Mouse (Mus musculus) kidney, adult 9 months (tissue): ENCODE measurements around the gene Arhgap31.

ENCODE experiments used
- DNase-seq: peaks from one replicate; pipeline ENCODE4 v3.0.0; 2022

Gene Arhgap31

DNA sequence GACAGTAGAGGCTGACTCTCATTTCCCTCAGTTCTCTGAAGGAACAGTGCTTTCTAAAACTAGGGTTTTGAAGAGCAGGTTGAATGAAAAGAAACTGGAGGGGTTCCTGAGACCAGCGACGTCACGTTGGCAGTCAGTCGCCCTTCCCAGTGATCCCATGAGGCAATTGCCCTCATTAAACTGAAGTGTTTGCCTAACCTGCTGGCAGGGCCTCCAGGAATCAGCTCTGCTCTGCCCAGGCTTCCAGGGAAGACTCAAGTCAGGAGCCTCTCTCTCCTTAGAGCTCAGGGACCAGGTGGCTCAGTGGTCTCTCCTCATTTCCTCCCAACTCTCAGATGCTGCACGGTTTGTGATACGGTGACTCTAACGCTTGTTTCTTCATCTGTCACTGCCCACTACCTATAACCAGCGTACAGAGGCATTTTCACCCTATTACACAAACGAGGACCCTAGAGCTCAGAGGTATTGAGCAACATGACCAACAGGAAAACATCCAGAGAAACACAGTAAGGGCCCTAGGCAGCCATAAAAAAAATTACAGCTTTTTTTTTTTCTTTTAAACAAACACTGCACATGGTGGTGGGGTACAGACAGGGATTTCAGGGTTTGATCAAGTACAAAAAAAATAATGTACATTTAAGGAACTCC lies 64.2 kb downstream of the Arhgap31 start:
- DNase-seq, result no peak

DNA sequence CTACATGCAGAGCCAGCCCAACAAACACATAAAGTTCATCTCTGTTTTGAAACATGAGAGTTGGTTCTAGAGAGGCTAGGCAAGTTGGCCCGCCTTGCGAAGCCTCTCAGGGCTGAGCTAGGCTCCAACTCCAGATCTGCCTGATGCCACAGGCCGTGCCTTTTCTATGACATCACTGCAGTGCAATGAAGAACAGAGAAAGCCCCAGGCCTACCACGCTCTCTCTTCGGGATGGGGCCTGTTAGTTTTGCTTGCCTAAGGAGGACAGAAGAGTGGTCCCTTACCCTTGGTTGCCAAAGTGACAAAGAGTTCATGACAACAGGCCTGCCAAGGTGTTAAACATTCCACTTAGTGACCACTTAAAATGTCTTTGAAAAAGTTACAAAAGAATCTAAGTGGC lies 64.9 kb downstream of the Arhgap31 start:
- no peak for DNase-seq

DNA sequence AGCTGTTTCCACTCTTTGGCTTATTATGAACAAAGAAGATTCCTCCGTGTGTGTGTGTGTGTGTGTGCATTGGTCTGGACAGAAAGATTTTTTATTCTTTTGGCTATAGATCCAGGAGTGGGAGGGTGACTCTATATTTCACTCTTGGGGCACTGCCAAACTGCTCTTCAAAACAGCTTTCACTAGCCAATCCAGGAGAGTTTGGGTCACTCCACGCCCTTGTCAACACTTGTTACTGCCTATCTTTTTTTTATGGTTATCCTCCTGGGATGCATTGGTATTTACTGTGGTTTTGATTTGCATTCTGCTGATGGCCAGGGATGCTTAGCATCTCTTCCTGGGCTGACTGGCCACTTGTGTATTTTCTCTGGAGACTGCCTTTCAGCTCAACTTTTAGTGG lies 68.6 kb downstream of the Arhgap31 start:
- DNase-seq, result no peak

DNA sequence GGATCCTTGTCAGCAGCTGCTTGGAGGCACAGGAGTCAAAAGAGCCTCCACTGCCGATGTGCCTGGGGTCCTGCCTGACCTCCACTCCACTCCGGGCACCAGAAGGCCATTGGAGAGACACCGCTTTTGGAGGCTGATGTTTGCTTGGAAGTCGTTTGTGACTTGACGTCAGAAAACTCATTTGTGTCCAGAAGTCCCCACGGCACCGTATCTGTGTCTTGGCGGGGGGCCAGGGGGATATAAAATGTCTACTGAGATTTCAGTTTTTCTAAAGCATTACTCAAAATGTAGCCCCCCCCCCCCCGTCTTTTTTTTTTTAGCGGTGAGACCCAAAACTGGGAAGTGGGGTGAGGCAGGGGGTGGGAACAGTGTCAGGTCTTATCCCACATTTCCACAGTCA lies 76.0 kb downstream of the Arhgap31 start:
- no peak for DNase-seq

DNA sequence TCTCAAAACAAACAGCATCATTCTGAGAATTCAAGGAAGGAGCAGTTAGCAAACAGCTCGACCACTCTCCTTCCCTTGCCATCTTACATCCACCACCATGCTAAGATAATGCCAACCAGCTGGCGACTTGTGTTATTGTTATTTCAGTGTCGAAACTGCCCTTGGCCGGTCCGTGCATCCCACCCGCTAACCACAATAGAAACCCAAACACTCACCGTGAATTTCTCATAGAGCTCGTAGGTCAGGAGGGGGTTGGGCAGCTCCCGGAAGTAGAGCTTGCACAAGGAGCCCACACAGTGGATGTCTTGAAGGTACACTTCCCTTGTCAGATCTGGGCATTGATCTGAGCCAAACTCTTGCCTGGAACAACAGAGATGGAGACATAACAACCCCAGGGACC lies 76.4 kb downstream of the Arhgap31 start:
- DNase-seq, result no peak

DNA sequence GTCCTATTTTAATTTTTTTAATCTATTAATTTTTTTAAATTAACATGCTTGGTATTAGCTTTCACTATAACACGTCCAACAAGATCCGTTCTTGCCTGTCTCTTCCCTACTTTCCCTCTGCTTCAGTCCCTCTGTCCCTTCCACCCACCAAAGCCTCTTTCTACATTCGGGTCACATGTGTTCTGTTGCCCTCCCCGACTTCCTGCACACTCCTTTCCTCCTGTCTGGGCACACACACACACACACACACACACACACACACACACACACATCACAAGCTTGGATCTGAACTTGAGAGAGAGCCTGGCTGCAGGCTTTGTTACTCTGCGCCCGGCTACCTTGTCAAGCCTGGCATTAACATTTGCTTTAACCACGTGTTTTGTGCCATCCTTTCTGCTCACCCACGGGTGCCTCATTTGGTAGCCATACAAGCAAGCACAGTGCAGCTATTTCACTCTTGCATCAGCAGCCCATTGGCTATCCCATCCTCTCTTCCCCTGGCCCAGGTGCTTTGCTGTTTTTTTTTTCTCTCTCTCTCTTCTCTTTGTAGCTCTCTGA lies 77.2 kb downstream of the Arhgap31 start:
- DNase-seq, result no peak

GRCm38 (mm10) chr16:38632147-38632546 lies 80.9 kb downstream of the Arhgap31 start:
- peak; percentile 73 for DNase-seq

DNA sequence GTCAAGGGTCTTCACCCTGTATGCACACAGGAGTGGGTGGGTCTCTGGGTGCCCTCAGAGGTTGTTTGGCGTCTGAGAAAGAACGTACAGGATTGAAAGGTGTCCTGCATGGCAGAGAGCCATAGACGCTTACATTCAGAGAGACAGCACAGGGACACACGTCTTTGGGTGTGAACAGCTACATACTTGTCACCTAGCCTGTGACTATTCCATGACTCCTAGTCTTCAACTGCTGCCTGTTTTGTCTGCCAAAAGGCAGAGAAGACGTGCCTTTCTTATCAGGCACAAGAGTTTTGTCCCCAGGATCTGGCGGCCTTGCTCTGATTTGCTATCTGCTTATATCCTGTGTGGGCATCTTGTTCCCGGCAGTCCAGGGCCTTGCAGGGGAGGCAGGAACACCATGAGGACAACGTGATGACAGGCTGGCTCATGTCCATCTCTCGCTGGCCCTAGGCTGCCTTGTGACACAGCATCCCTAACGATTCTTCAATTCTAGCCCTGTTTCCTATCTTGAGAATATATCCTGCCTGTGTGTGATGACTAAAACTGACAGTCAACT lies 87.2 kb downstream of the Arhgap31 start:
- peak; percentile 50 for DNase-seq

DNA sequence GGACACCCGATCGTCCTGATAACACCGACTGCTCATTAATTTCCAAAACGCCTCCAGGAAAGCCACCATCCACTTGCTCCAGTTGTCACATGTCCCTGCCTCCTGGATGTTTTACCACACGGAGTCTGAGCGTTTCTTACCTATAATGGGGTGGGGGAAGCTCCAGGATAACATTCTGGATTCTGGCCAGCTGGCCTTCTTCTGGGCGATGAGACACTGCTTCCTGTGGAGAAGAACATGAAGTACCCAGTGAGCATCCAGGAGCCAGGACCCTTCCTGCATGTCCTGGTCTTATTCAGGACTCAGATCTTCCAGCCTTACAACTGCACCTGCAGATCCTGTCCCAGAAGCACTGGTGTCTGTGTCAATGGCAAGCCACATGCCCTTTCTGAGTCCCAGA lies 87.7 kb downstream of the Arhgap31 start:
- peak; percentile 26 for DNase-seq

- DNase-seq, result no peak
Measured at GRCm38 (mm10) chr16:38624303-38624702, 88.8 kb downstream of the Arhgap31 start.

DNA sequence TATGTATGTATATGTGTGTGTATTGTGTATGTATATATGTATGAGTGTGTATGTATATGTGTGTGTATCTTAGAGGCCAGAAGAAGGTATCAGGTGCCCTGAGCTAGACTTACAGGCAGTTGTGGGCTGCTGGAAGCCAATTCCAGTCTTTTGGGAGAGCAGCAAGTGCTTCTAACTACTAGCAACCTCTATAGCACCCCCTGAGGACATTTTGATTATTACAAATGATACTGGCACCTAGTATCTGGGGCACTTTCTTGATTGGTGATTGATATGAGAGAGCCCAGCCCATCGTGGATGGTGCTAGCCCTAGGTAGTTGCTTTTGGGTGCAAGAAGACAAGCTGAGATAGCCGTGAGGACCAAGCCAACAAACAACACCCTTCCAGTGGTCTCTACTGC lies 90.8 kb downstream of the Arhgap31 start:
- peak; percentile 34 for DNase-seq

DNA sequence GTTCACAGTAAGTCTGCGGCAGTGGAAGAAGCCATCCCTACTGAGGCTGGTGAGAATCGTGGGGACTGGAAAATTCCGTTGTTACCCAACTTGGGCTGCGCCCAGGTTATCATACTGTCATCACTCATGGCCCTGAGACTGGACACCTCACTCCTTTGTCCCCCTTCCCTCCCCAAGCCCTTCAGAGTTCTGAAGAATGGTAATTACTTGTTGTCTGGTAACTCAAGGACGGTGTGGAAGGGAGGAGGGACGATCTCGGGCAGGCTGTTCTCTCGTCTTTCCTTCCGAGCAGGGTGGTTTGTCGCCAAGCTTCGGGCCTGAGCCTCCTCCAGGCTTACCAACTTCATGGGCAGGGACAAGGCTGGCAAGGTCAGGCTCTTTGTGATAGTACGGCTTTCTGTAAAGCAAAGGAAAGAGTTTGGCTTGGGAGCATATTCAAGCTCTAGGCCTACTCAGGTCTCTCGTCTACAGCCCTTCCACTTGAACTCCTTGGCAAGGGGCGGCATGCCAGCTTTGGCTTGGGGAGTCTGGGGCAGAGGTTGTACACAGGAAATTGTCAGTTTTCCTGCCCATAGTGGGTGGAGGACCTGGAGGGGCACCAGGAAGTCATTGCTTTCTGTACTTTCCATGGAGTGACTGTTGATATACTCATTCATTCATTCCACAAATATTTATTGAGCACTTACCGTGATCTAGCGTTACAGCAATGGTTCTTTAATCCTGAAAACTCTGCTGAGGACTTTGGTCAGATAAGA lies 92.2 kb downstream of the Arhgap31 start:
- no peak for DNase-seq

DNA sequence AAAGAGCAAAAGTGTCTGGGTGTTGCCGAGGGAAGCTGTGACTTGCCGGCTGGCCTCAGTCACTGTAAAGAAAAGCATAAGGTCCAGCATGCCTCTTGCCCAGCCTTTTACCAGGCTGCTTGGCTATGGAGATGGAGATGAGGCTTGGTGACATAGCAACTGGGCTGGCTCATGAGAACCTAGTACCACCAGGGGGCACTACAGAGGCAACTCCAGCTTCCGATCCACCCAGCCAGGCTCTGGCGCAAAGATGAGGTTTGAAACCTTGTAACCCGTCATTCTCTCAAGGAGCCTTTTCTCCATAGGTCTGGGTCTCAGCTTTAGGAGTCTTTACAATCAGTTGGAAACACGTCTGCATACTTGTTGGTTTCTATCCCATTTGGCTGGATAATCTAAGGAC lies 94.0 kb downstream of the Arhgap31 start:
- DNase-seq, result peak; percentile 74

DNA sequence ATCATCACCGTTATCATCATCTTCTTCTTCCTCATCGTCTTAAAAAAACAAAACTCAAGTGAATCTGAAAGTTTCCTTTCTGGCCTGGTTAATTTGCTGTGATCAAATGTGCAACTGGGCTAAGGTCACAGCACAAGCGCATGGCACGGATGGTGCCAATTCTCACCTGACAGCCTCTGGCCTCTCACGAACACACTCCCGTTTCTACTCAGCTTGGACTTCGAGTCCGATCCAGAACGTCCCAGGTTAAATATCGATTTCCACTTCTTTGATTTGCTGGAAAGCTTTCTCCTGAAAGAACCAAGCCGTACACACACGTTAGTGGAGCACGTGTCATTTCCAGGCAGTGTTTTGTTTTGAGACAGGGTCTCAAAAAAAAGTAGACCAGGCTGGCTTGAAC lies 95.1 kb downstream of the Arhgap31 start:
- DNase-seq, result no peak

DNA sequence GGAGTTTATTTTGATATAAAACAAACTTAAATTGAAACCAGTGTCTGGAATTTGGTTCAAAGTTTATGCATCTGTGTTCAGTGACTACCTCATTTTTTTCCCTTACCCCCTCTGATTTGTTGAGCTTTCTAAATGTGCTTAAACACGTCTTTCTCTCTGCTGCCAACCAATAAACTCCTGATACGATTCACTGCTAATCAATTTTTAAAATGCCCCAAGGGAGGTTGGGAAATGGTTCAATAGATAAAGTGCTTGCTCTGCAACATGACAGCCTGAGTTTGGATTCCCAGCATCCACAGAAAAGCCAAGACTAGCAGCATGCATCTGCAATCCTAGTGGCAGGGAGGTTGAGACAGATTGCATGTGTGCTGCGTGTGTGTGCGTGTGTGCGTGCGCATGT lies 99.4 kb downstream of the Arhgap31 start:
- no peak for DNase-seq

DNA sequence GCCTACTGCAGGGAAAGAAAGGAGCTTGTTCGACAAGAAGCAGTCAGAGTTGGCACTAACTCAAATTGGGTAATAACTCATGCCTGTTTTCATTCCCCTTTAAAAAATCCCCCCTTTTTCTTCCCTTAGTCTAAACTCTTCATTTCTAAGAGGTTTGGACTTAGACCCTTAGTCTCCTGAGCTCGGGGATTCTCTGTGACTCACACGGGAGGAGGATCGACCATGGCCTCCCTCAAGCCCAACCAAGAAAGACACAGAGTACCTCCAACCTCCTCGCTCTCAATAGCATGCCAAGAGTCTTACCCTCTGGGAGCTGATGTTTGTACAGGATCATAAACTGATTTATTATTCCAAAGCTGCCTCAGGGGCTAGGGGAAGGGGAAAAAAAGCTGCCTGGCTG lies 100.4 kb downstream of the Arhgap31 start:
- no peak for DNase-seq

- DNase-seq, result no peak
Measured at GRCm38 (mm10) chr16:38609092-38609491, 104.0 kb downstream of the Arhgap31 start.

DNA sequence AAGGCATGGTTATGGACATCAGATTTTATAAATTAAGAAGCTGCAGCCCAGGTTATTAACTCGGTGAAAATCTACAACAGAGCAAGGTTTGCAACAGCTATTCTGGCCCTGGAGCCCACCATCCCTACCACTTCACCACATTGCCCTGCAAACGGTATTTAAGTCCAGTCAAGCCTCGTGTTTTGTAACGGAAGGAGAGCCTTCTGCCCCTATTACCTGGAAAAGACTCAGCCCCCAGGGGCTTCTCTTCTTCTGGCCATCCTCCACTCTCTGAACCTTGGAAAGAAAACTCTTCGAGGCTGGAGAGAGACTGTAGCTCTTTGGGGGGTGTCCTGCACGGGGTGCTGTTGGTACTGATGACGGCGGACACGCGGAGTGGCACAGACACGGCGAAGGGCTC lies 104.4 kb downstream of the Arhgap31 start:
- no peak for DNase-seq

GRCm38 (mm10) chr16:38606509-38606908 lies 106.6 kb downstream of the Arhgap31 start:
- no peak for DNase-seq

DNA sequence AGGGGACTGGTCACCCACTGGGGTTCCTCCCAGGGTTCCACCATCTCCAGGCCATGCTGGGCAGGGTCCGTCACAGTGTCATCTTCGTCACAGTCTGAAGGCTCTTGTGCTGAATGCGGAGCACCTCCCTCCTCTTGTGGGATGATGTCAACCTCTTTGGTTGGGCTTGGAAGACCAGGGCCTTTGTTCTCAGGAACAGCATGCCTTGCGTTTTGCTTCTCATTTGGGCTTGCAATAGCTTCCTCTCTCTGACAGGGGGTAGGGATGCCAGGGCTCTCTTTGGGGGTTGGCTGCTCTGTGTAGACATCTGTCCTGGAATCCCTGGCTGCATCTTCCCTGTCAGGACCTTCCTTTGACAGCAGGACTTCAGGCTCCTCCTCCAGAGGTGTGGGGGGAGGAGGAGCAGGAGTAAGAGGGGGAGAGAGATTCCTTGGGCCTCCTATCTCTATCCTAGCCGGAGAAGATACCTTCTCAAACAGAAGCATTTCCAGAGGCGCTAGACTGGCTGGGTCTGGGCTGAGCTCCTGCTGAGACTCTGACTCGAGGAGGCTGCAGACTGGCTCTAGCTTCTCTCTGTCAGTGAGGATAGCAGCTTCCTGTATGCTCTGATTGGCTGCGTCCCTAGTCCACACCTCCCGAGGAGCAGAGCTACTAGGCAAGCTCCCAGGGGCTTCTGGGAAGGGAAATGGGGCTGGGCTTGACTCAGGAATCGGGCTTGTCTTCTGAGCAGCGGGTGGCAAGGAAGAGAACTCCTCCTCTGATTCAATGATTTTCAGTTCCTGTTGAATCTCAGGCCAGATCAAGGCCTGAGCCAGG lies 109.9 kb downstream of the Arhgap31 start:
- DNase-seq, result no peak

DNA sequence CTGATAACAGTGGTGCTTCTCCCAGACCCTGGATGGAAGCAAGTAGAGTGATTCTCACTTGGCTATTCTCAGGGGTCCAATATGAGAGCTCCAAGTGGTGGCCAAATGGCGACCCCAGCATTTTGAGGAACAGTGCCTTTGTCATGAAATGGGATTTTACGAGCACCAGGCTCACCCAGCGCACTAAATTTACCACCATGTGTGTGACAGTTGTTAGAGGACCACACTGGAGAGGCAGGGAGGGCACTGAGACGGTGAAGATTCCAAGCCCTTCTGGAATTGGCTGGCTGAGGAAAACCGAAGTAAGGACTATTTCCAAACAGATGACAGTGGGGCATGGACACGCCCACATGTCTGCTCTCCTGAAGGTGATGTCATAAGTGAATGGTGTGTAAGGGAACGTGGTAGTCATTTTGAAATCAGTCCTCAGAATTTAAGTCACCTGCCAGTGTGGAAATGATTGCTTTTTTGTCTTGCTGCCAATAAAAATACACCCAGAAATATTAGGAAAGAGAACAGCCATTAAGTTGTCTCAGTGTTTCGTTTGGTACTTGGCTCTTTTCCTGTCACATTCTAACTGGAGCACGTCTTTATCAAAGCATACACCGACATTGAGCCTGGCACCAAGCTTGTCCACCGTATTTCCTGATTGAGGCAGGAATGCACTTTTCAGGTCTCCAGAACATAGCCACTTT lies 113.9 kb downstream of the Arhgap31 start:
- DNase-seq, result no peak

DNA sequence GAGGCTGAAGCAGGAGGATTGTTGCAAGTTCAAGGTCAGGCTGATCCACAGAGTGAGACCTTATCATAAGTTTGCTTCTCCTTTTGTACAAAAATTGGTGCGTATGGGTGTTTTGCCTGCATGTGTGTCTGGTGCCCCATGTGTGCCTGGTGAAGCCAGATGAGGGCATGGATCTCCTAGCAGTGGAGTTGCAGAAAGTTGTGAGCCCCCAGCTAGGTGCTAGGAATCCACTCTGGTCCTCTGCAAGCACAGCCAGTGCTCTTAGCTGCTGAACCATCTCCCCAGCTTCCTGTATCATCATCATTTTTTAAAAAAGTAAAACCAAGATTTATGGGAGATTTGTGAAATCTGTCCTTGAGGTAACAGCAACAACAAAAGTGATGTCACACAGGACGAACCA lies 116.4 kb downstream of the Arhgap31 start:
- no peak for DNase-seq

- DNase-seq, result no peak
Measured at GRCm38 (mm10) chr16:38596099-38596498, 117.0 kb downstream of the Arhgap31 start.
